Mouse (Mus musculus) cerebellum, postnatal 36 days (tissue): ENCODE data around the gene Eno4.
"Not testable (repeated sequence)": the region's sequence is repeated elsewhere in the genome, so short reads cannot be mapped to it uniquely, and the experiment has no call there.

Experiments
- DNase-seq, 2 experiments: peaks; one replicate each; pipeline ENCODE4 v3.0.0; 2021 to 2022; ENCODE audit warnings: mixed read lengths in 2 of 2

Gene Eno4

DNA sequence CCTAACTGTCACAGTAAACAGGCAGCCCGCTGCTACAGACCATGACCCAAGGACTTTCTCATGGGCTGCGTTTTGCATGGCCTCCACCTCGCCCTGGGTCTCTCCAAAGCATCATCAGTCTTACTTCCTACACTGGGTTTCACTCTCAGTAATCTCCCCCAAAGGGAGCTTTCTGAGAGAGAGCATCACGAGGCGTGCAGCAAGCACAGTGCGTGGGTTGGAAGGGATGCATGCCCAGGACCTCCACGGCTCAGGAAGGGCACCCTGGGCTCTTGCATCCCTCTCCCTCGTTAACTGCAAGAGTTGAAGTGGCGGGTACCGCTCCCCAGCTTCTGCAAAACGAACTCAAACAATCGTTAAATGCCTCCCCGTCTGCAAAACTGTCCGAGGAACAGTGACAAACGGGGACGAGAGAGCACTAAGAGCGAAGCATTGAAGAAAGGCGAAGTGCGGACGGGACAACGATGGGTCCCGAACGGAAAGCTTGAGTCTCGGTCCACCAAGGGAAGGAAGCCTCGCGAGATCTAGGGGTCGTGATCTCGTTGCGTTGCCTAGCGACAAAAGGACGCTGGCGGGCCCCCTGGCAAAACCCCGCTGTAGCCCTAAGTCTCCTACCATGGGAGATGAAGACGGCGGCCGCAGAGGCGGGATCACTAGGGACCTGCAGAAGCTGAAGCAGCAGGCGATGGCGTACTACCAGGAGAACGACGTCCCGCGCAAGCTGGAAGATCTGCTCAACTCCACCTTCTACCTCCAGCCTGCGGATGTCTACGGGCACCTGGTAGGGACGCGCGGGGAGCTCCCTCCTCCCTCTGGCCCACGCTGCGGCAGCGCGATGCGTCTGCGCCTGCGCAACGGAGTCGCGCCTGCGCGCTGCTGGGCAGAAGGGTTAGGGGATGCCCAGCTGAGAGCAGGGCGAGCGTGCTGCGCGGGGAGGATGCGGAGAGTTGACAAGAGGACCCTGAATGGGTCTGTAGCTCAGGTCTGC lies at the start of gene Eno4, which contains the start of gene Hspa12a:
Gene Eno4, plus strand, starts transcription at position 585 of the 988 bp plus-strand sequence.
Gene Hspa12a, minus strand, starts transcription at position 814 of the 988 bp plus-strand sequence.
- peak; percentile 95 to 98 for DNase-seq

GRCm38 (mm10) chr19:58896216-58896615 lies 47.0 kb upstream of the Eno4 start:
- DNase-seq: peak; percentile 75 to 83

- DNase-seq: not testable (repeated sequence)
Observed at GRCm38 (mm10) chr19:58900471-58900870, 42.8 kb upstream of the Eno4 start.

DNA sequence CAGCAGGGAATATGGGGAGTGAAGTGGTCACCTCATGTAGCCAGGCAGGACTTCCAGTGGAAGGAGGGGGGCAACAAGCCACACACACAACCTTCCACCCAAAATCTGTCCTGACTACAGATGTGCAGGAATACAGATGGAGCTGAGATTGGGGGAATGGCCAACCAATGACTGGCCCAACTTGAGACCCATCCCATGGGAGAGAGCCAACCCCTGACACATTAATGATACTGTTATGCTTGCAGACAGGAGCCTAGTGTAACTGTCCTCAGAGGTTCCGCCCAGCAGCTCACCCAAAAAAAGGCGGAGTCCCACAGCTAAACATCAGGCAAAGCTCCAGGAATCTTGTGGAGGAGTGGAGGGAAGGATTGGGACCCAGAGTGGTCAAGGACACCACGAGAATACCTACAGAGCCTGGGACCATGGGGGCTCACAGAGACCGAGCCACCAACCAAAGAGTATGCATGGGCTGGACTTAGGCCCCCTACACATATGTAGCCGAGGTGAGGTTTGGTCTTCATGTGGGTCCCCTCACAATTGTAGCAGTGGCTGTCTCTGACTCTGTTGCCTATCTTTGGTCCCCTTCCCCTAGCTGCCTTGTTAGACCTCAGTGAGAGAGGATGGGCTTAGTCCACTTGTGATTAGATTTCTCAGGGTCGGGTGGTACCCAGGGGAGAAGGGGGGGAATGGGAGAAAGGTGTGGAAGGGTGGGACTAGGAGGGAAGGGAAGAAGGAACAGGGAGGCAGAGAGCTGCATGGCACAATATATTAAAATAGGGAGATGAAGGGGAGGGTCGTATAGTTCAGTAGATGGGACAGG lies 39.9 kb upstream of the Eno4 start:
- no peak for DNase-seq

GRCm38 (mm10) chr19:58903899-58904327 lies 39.3 kb upstream of the Eno4 start:
- DNase-seq: peak; percentile 86 to 94

DNA sequence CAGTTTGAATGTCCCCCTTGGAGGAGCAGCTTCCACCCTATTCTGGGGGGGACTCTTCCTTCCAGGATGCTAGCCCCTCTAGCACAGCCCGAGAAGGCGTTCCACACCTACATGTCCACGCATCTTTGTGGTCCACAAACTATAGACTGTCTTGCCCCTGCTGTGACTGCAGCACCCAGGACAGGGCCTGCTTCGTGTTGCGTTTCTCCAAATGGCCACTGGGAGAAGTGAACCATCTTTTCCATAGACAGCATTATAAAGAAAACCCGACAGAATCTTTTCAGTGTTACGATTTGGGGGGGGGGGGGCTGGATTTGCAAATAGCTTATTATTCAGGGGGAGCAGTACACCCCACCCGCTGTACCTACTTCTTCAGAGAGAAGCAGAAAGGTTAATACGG lies 36.5 kb upstream of the Eno4 start:
- no peak for DNase-seq

GRCm38 (mm10) chr19:58908018-58908417 lies 35.2 kb upstream of the Eno4 start:
- no peak for DNase-seq

- no peak for DNase-seq
Observed at GRCm38 (mm10) chr19:58910941-58911368, 32.3 kb upstream of the Eno4 start.

- DNase-seq: peak; percentile 55 to 56
Observed at GRCm38 (mm10) chr19:58911386-58911785, 31.8 kb upstream of the Eno4 start.

GRCm38 (mm10) chr19:58913301-58913700 lies 29.9 kb upstream of the Eno4 start:
- DNase-seq: no peak

DNA sequence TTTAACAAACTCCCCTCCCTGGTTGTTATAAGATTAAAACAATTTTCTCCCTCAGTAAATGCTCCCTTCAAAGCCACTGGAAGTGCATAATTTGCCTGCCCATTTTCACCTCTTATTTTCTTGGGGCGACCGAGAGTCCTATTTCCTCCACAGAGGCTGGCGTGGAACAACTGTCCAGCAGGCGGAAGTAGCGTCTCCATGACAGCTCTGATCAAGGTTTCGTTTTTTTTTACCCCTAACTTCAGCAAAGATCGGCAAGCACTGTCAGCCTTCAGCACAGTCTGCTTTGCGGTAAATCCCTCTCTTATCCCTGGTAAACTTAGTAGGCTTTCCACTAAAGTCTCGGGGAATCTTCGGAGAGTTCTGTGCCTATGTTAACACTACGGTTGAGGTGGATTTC lies 24.6 kb upstream of the Eno4 start:
- no peak for DNase-seq

- DNase-seq: no peak
Observed at GRCm38 (mm10) chr19:58919148-58919547, 24.1 kb upstream of the Eno4 start.

GRCm38 (mm10) chr19:58931081-58931800 lies 12.0 kb upstream of the Eno4 start:
- DNase-seq: no peak

DNA sequence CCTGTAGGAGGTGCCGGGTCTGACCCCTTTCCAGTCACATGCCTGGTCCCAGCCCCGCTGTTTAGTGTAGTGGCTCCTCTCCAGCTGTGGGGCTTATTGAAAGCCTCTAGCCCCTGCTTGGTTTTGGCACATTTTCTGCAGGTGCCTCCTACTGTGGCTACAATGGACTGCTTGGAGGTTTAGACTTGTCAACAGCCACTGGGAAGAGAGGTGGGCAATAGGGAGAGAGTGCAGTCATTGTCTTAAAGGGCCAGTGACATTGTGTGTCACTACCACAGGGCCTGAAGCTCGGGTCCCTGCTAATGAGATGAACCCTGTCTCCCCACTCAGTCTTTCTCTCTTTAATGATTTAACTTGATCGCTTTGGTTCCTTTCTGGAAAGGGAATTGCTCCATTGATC lies 10.2 kb upstream of the Eno4 start:
- no peak for DNase-seq

- DNase-seq: no peak
Observed at GRCm38 (mm10) chr19:58945959-58946358, 2.7 kb downstream of the Eno4 start.

DNA sequence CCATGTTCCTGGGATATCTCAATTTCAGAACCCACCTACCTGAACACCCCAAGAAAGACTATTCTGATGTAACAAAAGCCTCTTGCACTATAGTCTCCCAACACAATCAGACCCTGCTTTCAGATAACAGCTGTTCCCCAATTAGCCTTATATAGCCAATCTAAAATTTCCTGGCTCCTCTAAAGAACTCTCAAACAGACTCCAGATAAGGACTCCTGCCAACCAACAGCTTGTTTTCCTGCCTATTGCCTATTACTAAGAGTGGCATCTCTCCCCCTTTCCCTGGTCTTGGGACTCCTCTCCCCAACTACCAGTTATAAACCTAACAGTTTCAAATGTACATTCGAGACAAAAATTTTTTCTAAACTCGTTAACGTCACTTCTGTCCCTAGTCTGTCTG lies 8.3 kb downstream of the Eno4 start:
- no peak for DNase-seq

- DNase-seq: no peak
Observed at GRCm38 (mm10) chr19:58952236-58952635, 9.0 kb downstream of the Eno4 start.

DNA sequence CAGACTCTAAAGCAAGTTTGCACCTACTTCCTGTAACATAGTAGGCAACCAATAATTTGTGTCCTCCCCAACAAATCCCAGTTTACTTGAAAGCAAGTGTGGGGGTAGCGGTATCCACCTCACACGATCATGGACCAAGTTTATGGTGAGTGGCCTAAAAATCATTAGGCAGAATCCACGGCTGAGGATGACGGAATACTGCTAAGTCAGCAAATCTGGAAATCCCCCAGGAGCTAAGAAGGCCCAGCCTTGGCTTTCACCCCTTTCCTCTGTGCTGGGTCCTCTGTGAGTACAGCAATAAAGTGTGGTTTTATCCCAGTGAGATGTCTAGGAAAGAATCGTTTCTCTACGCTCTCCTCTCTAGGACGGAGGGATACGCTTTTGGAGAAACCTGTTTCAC lies 11.6 kb downstream of the Eno4 start:
- DNase-seq: no peak

GRCm38 (mm10) chr19:58963011-58963410 lies 19.8 kb downstream of the Eno4 start:
- no peak for DNase-seq

DNA sequence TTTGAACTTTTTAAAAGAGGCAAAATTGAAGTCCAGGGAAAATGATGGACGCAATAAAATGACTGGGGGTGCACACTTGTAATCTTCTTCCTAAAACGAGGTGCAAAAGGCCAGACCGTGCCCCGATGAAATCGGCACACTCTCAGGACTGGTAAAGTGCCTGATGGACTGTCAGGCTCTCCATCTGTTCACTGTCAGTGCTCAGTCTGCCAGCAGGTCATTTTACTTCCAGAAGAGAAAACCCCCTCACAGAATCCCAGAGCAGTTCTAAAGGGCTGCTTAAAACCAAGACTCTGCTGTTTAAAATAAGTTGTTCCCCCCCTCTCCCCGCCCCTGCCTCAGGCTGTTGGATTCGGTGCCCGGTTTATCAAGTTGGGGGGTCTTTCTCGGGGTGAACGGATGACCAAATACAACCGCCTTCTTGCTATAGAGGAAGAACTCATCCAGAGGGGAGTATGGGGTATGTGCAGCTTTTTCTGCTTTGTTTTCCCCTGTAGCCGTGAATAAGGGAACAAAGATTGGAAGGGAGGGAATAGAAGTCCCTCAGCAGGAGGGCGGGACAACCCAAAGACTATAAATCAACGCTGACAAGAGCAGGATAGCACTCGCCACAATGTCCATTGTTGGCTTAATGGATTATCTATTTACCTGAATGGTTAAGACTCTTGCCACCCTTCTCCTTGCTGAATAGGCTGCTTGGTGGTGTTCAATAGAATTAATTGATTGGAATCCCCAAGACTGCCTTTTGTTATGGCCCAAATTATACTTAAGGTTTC lies 25.7 kb downstream of the Eno4 start:
- peak; percentile 37 to 38 for DNase-seq

- no peak for DNase-seq
Observed at GRCm38 (mm10) chr19:58970826-58971225, 27.6 kb downstream of the Eno4 start.

- DNase-seq: no peak
Observed at GRCm38 (mm10) chr19:58974126-58974525, 30.9 kb downstream of the Eno4 start.
